Mouse (Mus musculus) cerebellum, adult 18-20 months (tissue): ENCODE measurements around the gene Gm10309.
A peak's percentile ranks its signal among the peaks of the same experiment; 100 is the strongest.

ENCODE experiments used
- DNase-seq, 2 experiments: peaks; one replicate each; pipeline ENCODE4 v3.0.0; 2021

Gene Gm10309

GRCm38 (mm10) chr17:86467967-86468366 is 37.1 kb downstream of the Gm10309 start:
- peak; percentile 43 to 52 for DNase-seq

- no peak for DNase-seq
Measured at GRCm38 (mm10) chr17:86467291-86467898, 37.6 kb downstream of the Gm10309 start.

- no peak for DNase-seq
Measured at GRCm38 (mm10) chr17:86466871-86467270, 38.2 kb downstream of the Gm10309 start.

GRCm38 (mm10) chr17:86466412-86466811 is 38.6 kb downstream of the Gm10309 start:
- no peak for DNase-seq

- DNase-seq = no peak
Measured at GRCm38 (mm10) chr17:86465865-86466264, 39.2 kb downstream of the Gm10309 start.

- peak; percentile 93 for DNase-seq
Measured at GRCm38 (mm10) chr17:86464689-86465363, 40.2 kb downstream of the Gm10309 start.

- DNase-seq = peak in 1 of 2 experiments; percentile 28
Measured at GRCm38 (mm10) chr17:86464197-86464596, 40.8 kb downstream of the Gm10309 start.

GRCm38 (mm10) chr17:86463369-86463768 is 41.7 kb downstream of the Gm10309 start:
- no peak for DNase-seq

GRCm38 (mm10) chr17:86460645-86461430 is 44.2 kb downstream of the Gm10309 start:
- DNase-seq = no peak

GRCm38 (mm10) chr17:86458302-86458980 is 46.6 kb downstream of the Gm10309 start:
- DNase-seq = no peak

- no peak for DNase-seq
Measured at GRCm38 (mm10) chr17:86456512-86456911, 48.5 kb downstream of the Gm10309 start.

- no peak for DNase-seq
Measured at GRCm38 (mm10) chr17:86454351-86454706, 50.7 kb downstream of the Gm10309 start.

GRCm38 (mm10) chr17:86453673-86454350 is 51.2 kb downstream of the Gm10309 start:
- no peak for DNase-seq

- no peak for DNase-seq
Measured at GRCm38 (mm10) chr17:86452934-86453333, 52.1 kb downstream of the Gm10309 start.
